Mouse (Mus musculus) c-Kit-positive CD71-positive TER-119-negative erythroid progenitor cells, embryonic 14.5 days (primary cell): ENCODE data around the gene Tbc1d22b.

Experiments used
- DNase-seq: peaks from one replicate; pipeline ENCODE4 v3.0.0-alpha.2; 2013; ENCODE audit warnings: low read depth

Gene Tbc1d22b

GRCm38 (mm10) chr17:29541419-29541818 lies 8.2 kb upstream of the Tbc1d22b start:
- no peak for DNase-seq

- no peak for DNase-seq
Observed at GRCm38 (mm10) chr17:29542831-29543690, 6.5 kb upstream of the Tbc1d22b start.

- DNase-seq: no peak
Observed at GRCm38 (mm10) chr17:29544064-29544463, 5.5 kb upstream of the Tbc1d22b start.

- DNase-seq: no peak
Observed at GRCm38 (mm10) chr17:29545241-29545640, 4.3 kb upstream of the Tbc1d22b start.

- DNase-seq: no peak
Observed at GRCm38 (mm10) chr17:29548494-29548893, 1.1 kb upstream of the Tbc1d22b start.

GRCm38 (mm10) chr17:29548994-29549393 lies 591 bp upstream of the Tbc1d22b start:
- DNase-seq: no peak

GRCm38 (mm10) chr17:29551019-29551418 lies 1.4 kb downstream of the Tbc1d22b start:
- no peak for DNase-seq

- no peak for DNase-seq
Observed at GRCm38 (mm10) chr17:29552162-29552732, 2.7 kb downstream of the Tbc1d22b start, which contains the start of gene Tmem217. Gene Tmem217 (minus strand): TSS chr17:29552385.

- no peak for DNase-seq
Observed at GRCm38 (mm10) chr17:29554176-29554575, 4.6 kb downstream of the Tbc1d22b start.

- DNase-seq: no peak
Observed at GRCm38 (mm10) chr17:29556456-29556855, 6.9 kb downstream of the Tbc1d22b start.

GRCm38 (mm10) chr17:29556893-29557292 lies 7.3 kb downstream of the Tbc1d22b start:
- DNase-seq: no peak

- DNase-seq: no peak
Observed at GRCm38 (mm10) chr17:29558476-29558875, 8.9 kb downstream of the Tbc1d22b start.

GRCm38 (mm10) chr17:29565521-29565920 lies 15.9 kb downstream of the Tbc1d22b start:
- DNase-seq: no peak

GRCm38 (mm10) chr17:29568435-29568834 lies 18.9 kb downstream of the Tbc1d22b start:
- no peak for DNase-seq

GRCm38 (mm10) chr17:29569831-29570230 lies 20.2 kb downstream of the Tbc1d22b start:
- DNase-seq: no peak

- DNase-seq: no peak
Observed at GRCm38 (mm10) chr17:29579579-29580126, 30.1 kb downstream of the Tbc1d22b start.

- DNase-seq: peak; percentile 28
Observed at GRCm38 (mm10) chr17:29583569-29583968, 34.0 kb downstream of the Tbc1d22b start.

GRCm38 (mm10) chr17:29584306-29584705 lies 34.7 kb downstream of the Tbc1d22b start:
- no peak for DNase-seq

- DNase-seq: no peak
Observed at GRCm38 (mm10) chr17:29584737-29585136, 35.2 kb downstream of the Tbc1d22b start.

- no peak for DNase-seq
Observed at GRCm38 (mm10) chr17:29585446-29585845, 35.9 kb downstream of the Tbc1d22b start.

GRCm38 (mm10) chr17:29586921-29587320 lies 37.3 kb downstream of the Tbc1d22b start:
- no peak for DNase-seq

- DNase-seq: no peak
Observed at GRCm38 (mm10) chr17:29589221-29589898, 39.8 kb downstream of the Tbc1d22b start.
